Mouse (Mus musculus) myocyte (in vitro differentiated cells): Measurements from ENCODE around the gene Gm28551. TPM values are rescaled to one million over a fixed set of nuclear protein-coding genes. Genes with fewer than 3 reads are reported as not detected.

Source experiments
- H3K27me3 ChIP-seq: one replicate; pipeline ENCODE4 v1.6.1; 2011; ENCODE audit not compliant: control insufficient read depth, insufficient read depth, insufficient read length
- H3K36me3 ChIP-seq: one replicate; pipeline ENCODE4 v1.6.1; 2011; ENCODE audit not compliant: control insufficient read depth, insufficient read depth
- H3K4me2 ChIP-seq: one replicate; pipeline ENCODE4 v1.6.1; 2011; ENCODE audit warnings: low read depth, control low read depth
- H3K4me3 ChIP-seq: one replicate; pipeline ENCODE4 v1.5.1; 2011; ENCODE audit warnings: mild to moderate bottlenecking, control low read depth, moderate library complexity
- H3K79me2 ChIP-seq: one replicate; pipeline ENCODE4 v1.6.1; 2011; ENCODE audit not compliant: control insufficient read depth, insufficient read depth
- H3ac ChIP-seq: one replicate; pipeline ENCODE4 v1.6.1; 2011; ENCODE audit not compliant: control insufficient read depth, insufficient read length
- CEBPB ChIP-seq: IDR thresholded peaks from 2 replicates; pipeline ENCODE4 v1.6.1; 2011; ENCODE audit warnings: mild to moderate bottlenecking, moderate library complexity; ENCODE audit not compliant: poor library complexity, insufficient read depth, severe bottlenecking
- E2F4 ChIP-seq: IDR thresholded peaks from one replicate; pipeline ENCODE4 v1.6.1; 2011; ENCODE audit warnings: mild to moderate bottlenecking, control low read depth, moderate library complexity; ENCODE audit not compliant: insufficient read depth
- MAX ChIP-seq: IDR thresholded peaks from one replicate; pipeline ENCODE4 v1.6.1; 2011; ENCODE audit warnings: low read depth, mild to moderate bottlenecking, control low read depth
- MYOD1 ChIP-seq, 3 experiments: IDR thresholded peaks; one replicate each; pipeline ENCODE4 v1.6.1; 2011; ENCODE audit warnings: control low read depth in 2 of 3, low read depth in 2 of 3, mild to moderate bottlenecking in 2 of 3, moderate library complexity in 1 of 3; ENCODE audit not compliant: insufficient read length in 2 of 3, control insufficient read depth in 1 of 3
- MYOG ChIP-seq, 3 experiments: IDR thresholded peaks; one replicate each; pipeline ENCODE4 v1.6.1; 2011; ENCODE audit warnings: control low read depth in 2 of 3, low read depth in 2 of 3, mild to moderate bottlenecking in 2 of 3; ENCODE audit not compliant: insufficient read length in 2 of 3, control insufficient read depth in 1 of 3, insufficient read depth in 1 of 3
- POLR2A ChIP-seq: IDR thresholded peaks from one replicate; pipeline ENCODE4 v1.6.1; 2011; ENCODE audit warnings: low read depth, mild to moderate bottlenecking, control low read depth, moderate library complexity; ENCODE audit not compliant: insufficient read length
- POLR2AphosphoS2 ChIP-seq: IDR thresholded peaks from one replicate; pipeline ENCODE4 v1.6.1; 2011; ENCODE audit warnings: low read depth, control low read depth; ENCODE audit not compliant: insufficient read length
- REST ChIP-seq: IDR thresholded peaks from one replicate; pipeline ENCODE4 v1.6.1; 2011; ENCODE audit warnings: mild to moderate bottlenecking, control low read depth, moderate library complexity; ENCODE audit not compliant: insufficient read depth, insufficient read length
- SRF ChIP-seq: IDR thresholded peaks from one replicate; pipeline ENCODE4 v1.6.1; 2011; ENCODE audit warnings: low read depth; ENCODE audit not compliant: control insufficient read depth, insufficient read length
- TCF12 ChIP-seq: IDR thresholded peaks from one replicate; pipeline ENCODE4 v1.6.1; 2011; ENCODE audit warnings: mild to moderate bottlenecking, control low read depth; ENCODE audit not compliant: poor library complexity, insufficient read depth, severe bottlenecking
- TCF3 ChIP-seq: IDR thresholded peaks from one replicate; pipeline ENCODE4 v1.6.1; 2011; ENCODE audit warnings: low read depth, control low read depth; ENCODE audit not compliant: insufficient read length
- USF1 ChIP-seq: IDR thresholded peaks from one replicate; pipeline ENCODE4 v1.6.1; 2011; ENCODE audit warnings: low read depth, mild to moderate bottlenecking, control low read depth, moderate library complexity
- polyA plus RNA-seq: library from polyadenylated mRNA; unstranded; fragments of >200 nt; fragmentation: generic; extraction: Trizol; gene quantifications from one replicate; pipeline ENCODE4 v1.2.1, GENCODE M21; 2012; ENCODE audit warnings: missing spikeins

Gm28551 gene
- polyA plus RNA-seq, 1 experiment, result 0.04 TPM

DNA sequence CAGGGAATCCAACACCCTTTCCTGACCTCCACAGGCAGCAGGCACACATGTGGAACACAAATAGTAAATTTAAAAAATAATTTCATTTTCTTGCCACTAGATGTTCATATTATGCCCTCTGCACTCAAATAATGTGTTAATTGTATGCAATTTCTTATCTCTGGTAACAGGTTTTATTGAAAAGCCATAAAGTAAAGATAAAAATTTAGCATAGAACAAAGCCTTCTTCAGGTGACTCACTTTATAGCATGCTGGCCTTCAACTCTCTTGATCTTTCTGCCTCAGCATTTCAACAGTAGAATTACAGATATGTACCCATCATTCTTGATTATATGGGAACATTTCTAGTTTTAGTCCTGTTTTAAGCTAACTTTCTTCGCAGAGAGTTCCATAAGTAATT lies 28.2 kb downstream of the Gm28551 start:
- Histone ChIP-seq H3K36me3 (peaks cover 8% of the 10 kb centered on the region), H3K79me2 (no peaks in the 10 kb centered on the region), H3K4me3 (no peak overlapping the region), H3ac (no peak overlapping the region), H3K27me3 (no peaks in the 10 kb centered on the region), H3K4me2 (no peak overlapping the region)
- TF ChIP-seq TCF12 (no peak), MYOD1 (IDR thresholded peaks at IDR 0.05; ENCODE audit: control insufficient read depth in 1 of 3, insufficient read length in 2 of 3, low read depth in 2 of 3) (no peak), CEBPB (no peak), SRF (no peak), POLR2A (no peak), TCF3 (no peak), E2F4 (no peak), MYOG (IDR thresholded peaks at IDR 0.05; ENCODE audit: control insufficient read depth in 1 of 3, insufficient read depth in 1 of 3, insufficient read length in 2 of 3, low read depth in 2 of 3) (no peak)

- peaks cover 8% of the 10 kb centered on the region for H3K36me3 ChIP-seq
- H3K79me2 ChIP-seq, result no peaks in the 10 kb centered on the region
- H3ac ChIP-seq, result no peak overlapping the region
- no peak for TF ChIP-seq E2F4
- no peak for TF ChIP-seq TCF3
- TF ChIP-seq SRF, result no peak
- TF ChIP-seq POLR2AphosphoS2, result no peak
- TF ChIP-seq POLR2A, result no peak
- TF ChIP-seq TCF12, result no peak
- no peak for TF ChIP-seq MYOG (IDR thresholded peaks at IDR 0.05; ENCODE audit: control insufficient read depth in 1 of 3, insufficient read depth in 1 of 3, insufficient read length in 2 of 3, low read depth in 2 of 3)
- no peak for TF ChIP-seq MAX
- TF ChIP-seq MYOD1 (IDR thresholded peaks at IDR 0.05; ENCODE audit: control insufficient read depth in 1 of 3, insufficient read length in 2 of 3, low read depth in 2 of 3), result no peak
- H3K4me3 ChIP-seq, result no peak overlapping the region
- no peaks in the 10 kb centered on the region for H3K27me3 ChIP-seq
- H3K4me2 ChIP-seq, result no peak overlapping the region
These were observed 29.2 kb downstream of the Gm28551 start for GRCm38 (mm10) chr1:53323254-53323653.

GRCm38 (mm10) chr1:53321662-53322344 lies 30.7 kb downstream of the Gm28551 start:
- Histone ChIP-seq H3ac (no peak overlapping the region), H3K4me3 (no peak overlapping the region), H3K79me2 (no peaks in the 10 kb centered on the region), H3K27me3 (no peaks in the 10 kb centered on the region), H3K4me2 (no peak overlapping the region), H3K36me3 (peaks cover 12% of the 10 kb centered on the region)
- no peak for TF ChIP-seq USF1
- no peak for TF ChIP-seq TCF3
- no peak for TF ChIP-seq POLR2AphosphoS2
- no peak for TF ChIP-seq SRF
- TF ChIP-seq MYOD1 (IDR thresholded peaks at IDR 0.05; ENCODE audit: control insufficient read depth in 1 of 3, insufficient read length in 2 of 3, low read depth in 2 of 3), result no peak
- no peak for TF ChIP-seq CEBPB

GRCm38 (mm10) chr1:53312989-53313967 lies 39.2 kb downstream of the Gm28551 start, which contains the start of gene Osgepl1:
TSS of gene Osgepl1 (plus strand) at chr1:53313624.
- Histone ChIP-seq H3K79me2 (no peaks in the 10 kb centered on the region), H3K4me2 (peak within 1 kb of the TSS; percentile 94), H3ac (peak within 1 kb of the TSS; percentile 38), H3K4me3 (peak within 1 kb of the TSS; percentile 58), H3K27me3 (no peaks in the 10 kb centered on the region), H3K36me3 (peaks cover 7% of the 10 kb centered on the region)
- TF ChIP-seq POLR2A (peak; percentile 71), MYOG (IDR thresholded peaks at IDR 0.05; ENCODE audit: control insufficient read depth in 1 of 3, insufficient read depth in 1 of 3, insufficient read length in 2 of 3, low read depth in 2 of 3) (no peak), MYOD1 (IDR thresholded peaks at IDR 0.05; ENCODE audit: control insufficient read depth in 1 of 3, insufficient read length in 2 of 3, low read depth in 2 of 3) (no peak), TCF12 (no peak), MAX (no peak), SRF (no peak), TCF3 (no peak), CEBPB (no peak), POLR2AphosphoS2 (peak; percentile 50), USF1 (no peak), E2F4 (no peak), REST (no peak)
